Mouse (Mus musculus) hindbrain, embryonic 11.5 days (tissue): ENCODE measurements around the gene Etnk1. TPM values are rescaled to one million over a fixed set of nuclear protein-coding genes. Genes with fewer than 3 reads are reported as not detected.

Source experiments
- ATAC-seq: fragments of 200-750 bp; cut with Nextera tagmentation; 2 replicates; pipeline ENCODE4 v1.8.0; 2017; ENCODE audit warnings: mild to moderate bottlenecking, moderate TSS enrichment, moderate library complexity; ENCODE audit not compliant: low FRiP score
- DNase-seq: peaks from one replicate; pipeline ENCODE4 v3.0.0-alpha.2; 2015; ENCODE audit warnings: low spot score
- H3K27ac ChIP-seq: fragments of 300-500 bp; sonication (generic); 2 replicates; pipeline ENCODE4 v1.5.1; 2014; ENCODE audit warnings: mild to moderate bottlenecking, low read depth, low read length
- H3K27me3 ChIP-seq: fragments of 300-500 bp; sonication (generic); 2 replicates; pipeline ENCODE4 v1.6.1; 2014; ENCODE audit warnings: mild to moderate bottlenecking, low read length, moderate library complexity, mixed read lengths; ENCODE audit not compliant: control insufficient read depth, insufficient read depth
- H3K36me3 ChIP-seq: fragments of 300-500 bp; sonication (generic); 2 replicates; pipeline ENCODE4 v1.6.1; 2014; ENCODE audit warnings: mild to moderate bottlenecking, low read length, moderate library complexity, mixed read lengths; ENCODE audit not compliant: control insufficient read depth, insufficient read depth
- H3K4me1 ChIP-seq: fragments of 300-500 bp; sonication (generic); replicated peaks from 2 replicates; pipeline ENCODE4 v1.6.1; 2014; ENCODE audit warnings: low read length, mixed read lengths; ENCODE audit not compliant: control insufficient read depth, insufficient read depth
- H3K4me2 ChIP-seq: fragments of 300-500 bp; sonication (generic); replicated peaks from 2 replicates; pipeline ENCODE4 v1.6.1; 2014; ENCODE audit warnings: mild to moderate bottlenecking, low read depth, low read length
- H3K4me3 ChIP-seq: fragments of 300-500 bp; sonication (generic); 2 replicates; pipeline ENCODE4 v1.5.1; 2014; ENCODE audit warnings: low read depth, low read length
- H3K9ac ChIP-seq: fragments of 300-500 bp; sonication (generic); 2 replicates; pipeline ENCODE4 v1.6.1; 2014; ENCODE audit warnings: low read depth, low read length
- H3K9me3 ChIP-seq: fragments of 300-500 bp; sonication (generic); 2 replicates; pipeline ENCODE4 v1.6.1; 2016; ENCODE audit warnings: low read length; ENCODE audit not compliant: control insufficient read depth
- WGBS: fragments of 180-500 bp; shearing (Covaris S2); extraction: QIAGEN DNeasy Blood & Tissue Kit; methylation state at CpG from one replicate; pipeline ENCODE4 v1.1.7; 2014; 5-methylcytosine and 5-hydroxymethylcytosine counted together
- polyA plus RNA-seq: library from polyadenylated mRNA; unstranded; fragments of >200 nt; fragmentation: Nextera tagmentation; extraction: Ambion mirVana; gene quantifications from 2 replicates; pipeline ENCODE4 v1.2.1, GENCODE M21; 2014

Gene Etnk1
- polyA plus RNA-seq, 1 experiment from 2014 or later: 35.5 TPM

DNA sequence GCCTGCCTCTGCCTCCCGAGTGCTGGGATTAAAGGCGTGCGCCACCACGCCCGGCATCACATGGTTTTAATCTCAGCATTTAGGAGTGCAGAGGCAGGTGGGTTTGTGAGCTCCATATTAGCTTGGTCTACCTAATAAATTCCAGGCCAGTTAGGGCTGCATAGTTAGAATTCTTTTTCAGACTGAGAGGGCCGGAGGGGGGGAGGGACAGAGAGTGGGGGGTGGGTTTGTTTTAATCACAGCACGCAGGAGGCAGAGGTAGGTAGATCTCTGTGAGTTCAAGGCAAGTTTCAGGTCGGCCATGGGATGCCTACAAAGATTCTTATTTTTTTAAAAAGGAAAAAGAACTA lies 2.1 kb upstream of the Etnk1 start:
- H3K9me3 ChIP-seq: no peaks in the 10 kb centered on the region
- ATAC-seq: no peak
- H3K4me3 ChIP-seq: no peak overlapping the region
- 84% methylated on average over 8 of the region's 8 CpGs for WGBS
- H3K4me1 ChIP-seq: no peaks in the 10 kb centered on the region
- H3K4me2 ChIP-seq: no peak overlapping the region
- DNase-seq: no peak
- no peak overlapping the region for H3K9ac ChIP-seq
- H3K27ac ChIP-seq: no peak overlapping the region
- H3K36me3 ChIP-seq: no peaks in the 10 kb centered on the region
- H3K27me3 ChIP-seq: no peaks in the 10 kb centered on the region; the same call in 1 of the 2 replicates

DNA sequence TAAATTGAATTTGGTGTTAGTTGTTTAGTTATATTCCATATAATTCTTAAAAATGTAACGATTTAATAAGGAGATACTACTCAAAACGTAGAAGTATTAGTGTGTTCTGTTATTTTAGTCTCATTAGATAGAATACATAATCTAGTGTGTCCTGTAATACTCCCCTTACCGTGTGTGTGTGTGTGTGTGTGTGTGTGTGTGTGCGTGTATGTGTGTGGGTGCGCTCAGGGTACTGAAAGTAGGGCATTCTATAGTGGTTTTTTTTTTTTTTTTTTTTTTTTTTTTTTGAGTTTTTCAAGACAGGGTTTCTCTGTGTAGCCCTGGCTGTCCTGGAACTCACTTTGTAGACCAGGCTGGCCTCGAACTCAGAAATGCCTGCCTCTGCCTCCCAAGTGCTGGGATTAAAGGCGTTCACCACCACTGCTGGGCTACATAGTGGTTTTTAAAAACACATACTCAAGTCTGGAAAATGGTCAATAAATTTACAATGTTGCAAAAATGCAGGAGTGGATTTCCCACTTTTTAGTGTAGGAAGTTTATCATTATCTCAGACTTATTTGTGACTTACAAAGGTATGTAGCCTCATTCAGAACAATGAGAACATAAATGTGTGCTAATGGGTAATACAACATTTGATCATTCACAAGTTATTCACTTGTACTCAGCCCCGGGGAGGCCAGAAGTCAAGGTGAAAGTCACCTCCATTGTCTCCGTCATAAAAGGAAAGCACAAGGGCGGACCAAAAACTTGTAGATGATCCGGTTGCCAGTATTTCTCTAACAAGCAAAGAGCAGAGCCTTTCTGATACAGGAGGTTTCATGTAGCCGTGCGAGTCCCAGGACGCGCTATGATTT lies 1.4 kb upstream of the Etnk1 start:
- 57% methylated on average over 15 of the region's 15 CpGs for WGBS
- no peak overlapping the region for H3K4me3 ChIP-seq

DNA sequence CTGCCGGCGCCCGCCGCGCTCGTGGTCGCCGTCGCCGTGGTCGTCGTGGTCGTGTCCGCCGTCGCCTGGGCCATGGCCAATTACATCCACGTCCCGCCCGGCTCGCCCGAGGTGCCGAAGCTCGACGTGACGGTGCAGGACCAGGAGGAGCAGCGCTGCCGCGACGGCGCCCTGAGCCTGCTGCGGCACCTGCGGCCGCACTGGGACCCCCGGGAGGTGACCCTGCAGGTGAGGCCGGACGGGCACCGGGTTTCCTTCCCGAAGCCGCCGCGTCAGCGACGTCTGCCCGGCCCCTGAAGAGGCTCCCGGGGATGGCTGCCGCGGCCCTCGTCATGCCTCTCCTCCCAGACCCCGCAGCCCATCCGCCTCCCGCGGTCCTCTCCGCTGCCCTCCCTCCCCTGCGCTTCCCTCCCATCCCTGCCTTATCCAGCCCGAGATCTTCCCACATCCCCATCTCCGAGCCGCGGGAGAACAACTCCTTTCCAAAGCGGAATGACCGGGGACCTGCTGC lies 443 bp downstream of the Etnk1 start:
- no peaks in the 10 kb centered on the region; the same call in 1 of the 2 replicates for H3K27me3 ChIP-seq
- no peaks in the 10 kb centered on the region for H3K4me1 ChIP-seq
- peak overlapping the region; percentile 80 for H3K4me3 ChIP-seq
- H3K27ac ChIP-seq: peak overlapping the region; percentile 91
- ATAC-seq (peak; percentile 83), DNase-seq (peak; percentile 73)
- H3K4me2 ChIP-seq: peak overlapping the region; percentile 83
- under 1% methylated on average over 54 of the region's 60 CpGs for WGBS
- no peaks in the 10 kb centered on the region for H3K9me3 ChIP-seq
- peak overlapping the region; percentile 87 for H3K9ac ChIP-seq
- peaks cover 2% of the 10 kb centered on the region; the same call in 1 of the 2 replicates for H3K36me3 ChIP-seq

More for the DNA sequence above, 1.4 kb upstream of the Etnk1 start:
- Histone ChIP-seq H3K4me2 (no peak overlapping the region), H3K27ac (no peak overlapping the region), H3K4me1 (no peaks in the 10 kb centered on the region), H3K36me3 (no peaks in the 10 kb centered on the region), H3K27me3 (no peaks in the 10 kb centered on the region; the same call in 1 of the 2 replicates), H3K9ac (no peak overlapping the region), H3K9me3 (no peaks in the 10 kb centered on the region)
- DNase-seq: no peak
- no peak for ATAC-seq

GRCm38 (mm10) chr6:143167981-143168674 lies 1.1 kb downstream of the Etnk1 start:
- Histone ChIP-seq H3K4me1 (no peaks in the 10 kb centered on the region), H3K9ac (peak overlapping the region; percentile 87), H3K27ac (peak overlapping the region; percentile 91; the same call in 1 of the 2 replicates), H3K27me3 (no peaks in the 10 kb centered on the region; the same call in 1 of the 2 replicates), H3K4me2 (peak overlapping the region; percentile 83), H3K36me3 (peaks cover 2% of the 10 kb centered on the region; the same call in 1 of the 2 replicates), H3K4me3 (peak overlapping the region; percentile 80), H3K9me3 (no peaks in the 10 kb centered on the region)
- DNase-seq (no peak), ATAC-seq (no peak)
- WGBS: 37% methylated on average over 6 of the region's 6 CpGs

GRCm38 (mm10) chr6:143169385-143169784 lies 2.4 kb downstream of the Etnk1 start:
- Histone ChIP-seq H3K9me3 (no peaks in the 10 kb centered on the region), H3K9ac (no peak overlapping the region), H3K27ac (no peak overlapping the region), H3K36me3 (peaks cover 2% of the 10 kb centered on the region; the same call in 1 of the 2 replicates), H3K4me2 (no peak overlapping the region), H3K4me3 (no peak overlapping the region), H3K4me1 (no peaks in the 10 kb centered on the region), H3K27me3 (no peaks in the 10 kb centered on the region; the same call in 1 of the 2 replicates)
- 90% methylated on average over 4 of the region's 4 CpGs for WGBS
- ATAC-seq: no peak
- DNase-seq: no peak

DNA sequence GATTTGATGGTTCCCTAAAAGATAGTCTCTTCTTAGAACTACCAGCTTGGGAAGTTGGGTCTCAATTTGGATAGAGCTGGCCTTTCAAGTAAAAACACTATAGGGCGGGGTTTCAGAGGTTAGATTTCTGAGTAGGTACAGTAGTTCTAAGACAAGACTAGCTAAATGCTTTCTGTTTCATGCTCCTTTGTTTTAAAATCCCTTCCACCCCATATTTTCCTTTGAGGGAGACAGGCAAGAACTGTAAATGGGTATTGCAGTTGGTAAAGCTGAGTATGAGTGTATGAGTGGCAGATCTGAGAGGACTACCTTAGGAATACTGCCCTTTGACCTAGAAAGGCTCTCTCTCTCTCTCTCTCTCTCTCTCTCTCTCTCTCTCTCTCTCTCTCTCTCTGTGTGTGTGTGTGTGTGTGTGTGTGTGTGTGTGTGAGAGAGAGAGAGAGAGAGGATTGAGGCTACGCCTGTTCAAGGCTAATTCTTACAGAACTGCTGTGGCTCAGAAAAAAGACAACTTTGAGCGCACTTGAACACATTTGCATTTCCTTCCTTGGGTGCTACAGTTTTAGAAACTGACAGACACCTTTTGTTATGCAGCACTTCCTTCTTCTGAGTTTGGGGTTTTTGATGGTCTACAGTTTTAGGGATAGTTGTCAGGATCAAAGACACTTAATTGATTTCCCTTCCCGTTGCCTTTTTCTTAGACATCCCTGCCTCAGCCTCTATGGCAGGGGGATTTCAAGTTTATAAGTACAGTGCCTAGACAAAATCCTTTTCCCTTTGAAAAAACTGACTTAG lies 3.3 kb downstream of the Etnk1 start:
- Histone ChIP-seq H3K27ac (no peak overlapping the region), H3K27me3 (no peaks in the 10 kb centered on the region; the same call in 1 of the 2 replicates), H3K9me3 (no peaks in the 10 kb centered on the region), H3K9ac (no peak overlapping the region), H3K4me1 (no peaks in the 10 kb centered on the region), H3K4me3 (no peak overlapping the region), H3K4me2 (no peak overlapping the region), H3K36me3 (peaks cover 2% of the 10 kb centered on the region; the same call in 1 of the 2 replicates)
- ATAC-seq (no peak), DNase-seq (no peak)
- WGBS: 82% methylated on average over 4 of the region's 4 CpGs

GRCm38 (mm10) chr6:143171066-143171465 lies 4.0 kb downstream of the Etnk1 start:
- H3K4me1 ChIP-seq: no peaks in the 10 kb centered on the region
- 94% methylated on average over 8 of the region's 8 CpGs for WGBS
- ATAC-seq (no peak), DNase-seq (no peak)
- H3K4me2 ChIP-seq: no peak overlapping the region
- no peak overlapping the region for H3K4me3 ChIP-seq
- no peak overlapping the region for H3K27ac ChIP-seq
- no peaks in the 10 kb centered on the region; the same call in 1 of the 2 replicates for H3K27me3 ChIP-seq
- no peaks in the 10 kb centered on the region for H3K9me3 ChIP-seq
- H3K9ac ChIP-seq: no peak overlapping the region
- peaks cover 2% of the 10 kb centered on the region; the same call in 1 of the 2 replicates for H3K36me3 ChIP-seq

GRCm38 (mm10) chr6:143171781-143172465 lies 4.9 kb downstream of the Etnk1 start:
- WGBS: 85% methylated on average over 11 of the region's 11 CpGs
- H3K36me3 ChIP-seq: peaks cover 2% of the 10 kb centered on the region; the same call in 1 of the 2 replicates
- no peaks in the 10 kb centered on the region for H3K9me3 ChIP-seq
- no peak overlapping the region for H3K4me3 ChIP-seq
- no peak for DNase-seq
- H3K4me1 ChIP-seq: no peaks in the 10 kb centered on the region
- H3K4me2 ChIP-seq: no peak overlapping the region
- H3K27me3 ChIP-seq: no peaks in the 10 kb centered on the region
- no peak overlapping the region for H3K27ac ChIP-seq
- H3K9ac ChIP-seq: no peak overlapping the region
- no peak for ATAC-seq
